Mouse (Mus musculus) right cerebral cortex, postnatal 10 days (tissue): ENCODE data around the gene Wdr81.

Experiments
- DNase-seq, 2 experiments: peaks; one replicate each; pipeline ENCODE4 v3.0.0; 2021; ENCODE audit warnings: low spot score in 2 of 2

The Wdr81 gene

GRCm38 (mm10) chr11:75399411-75399841 lies 55.1 kb downstream of the Wdr81 start:
- DNase-seq: no peak

- no peak for DNase-seq
Measured at GRCm38 (mm10) chr11:75397452-75397851, 57.1 kb downstream of the Wdr81 start.

GRCm38 (mm10) chr11:75395611-75396010 lies 58.9 kb downstream of the Wdr81 start:
- DNase-seq: no peak
